Mouse (Mus musculus) gastrocnemius, postnatal 36 days (tissue): ENCODE results near the gene Rbm4b. TPM values are rescaled to one million over a fixed set of nuclear protein-coding genes. Genes with fewer than 3 reads are reported as not detected.
"Not testable (repeated sequence)": the region's sequence is repeated elsewhere in the genome, so short reads cannot be mapped to it uniquely, and the experiment has no call there.

Source experiments
- DNase-seq, 2 experiments: peaks; one replicate each; pipeline ENCODE4 v3.0.0; 2022
- intact Hi-C: fragments of 180-260 bp; cut with DNase I; formaldehyde crosslinking; loops from one replicate; pipeline ENCODE4 v1.15.1; 2025
- total RNA-seq, 2 experiments: library from RNA; stranded (reverse); gene quantifications; 2 replicates each; pipeline ENCODE4 v1.2.3; 2021

The Rbm4b gene
- total RNA-seq, 2 experiments from 2014 or later: 1.6 to 1.8 TPM

GRCm38 (mm10) chr19:4743524-4743923 lies 12.8 kb upstream of the Rbm4b start:
- no peak for DNase-seq
- intact Hi-C loops: no loop called here

DNA sequence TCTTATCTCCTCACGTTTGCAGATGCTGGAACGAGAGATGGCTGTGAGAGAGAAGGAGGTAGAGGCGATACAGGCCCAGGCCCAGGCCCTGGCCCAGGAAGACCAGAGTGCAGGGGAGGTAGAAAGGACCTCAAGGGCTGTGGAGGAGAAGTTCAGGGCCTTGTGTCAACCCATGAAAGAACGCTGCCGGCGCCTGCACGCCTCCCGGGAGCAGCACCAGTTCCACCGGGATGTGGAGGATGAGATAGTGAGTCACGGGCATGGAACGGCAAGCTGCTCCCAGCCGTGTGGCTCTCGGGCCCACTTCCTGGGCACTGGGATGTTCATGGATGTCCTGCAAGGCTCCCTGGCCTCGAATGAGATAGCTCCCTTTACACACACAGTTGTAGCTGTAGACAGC lies 12.3 kb upstream of the Rbm4b start:
- intact Hi-C loops: loop anchor here (2.0 kb wide), 2 partner anchors 115 to 245 kb away; partner anchors contain the start of gene 2010003K11Rik
- no peak for DNase-seq

GRCm38 (mm10) chr19:4745057-4745456 lies 11.2 kb upstream of the Rbm4b start:
- DNase-seq: no peak
- intact Hi-C loops: loop anchor here (2.0 kb wide), 2 partner anchors 116 to 246 kb away; partner anchors contain the start of gene 2010003K11Rik

GRCm38 (mm10) chr19:4745681-4746080 lies 10.6 kb upstream of the Rbm4b start:
- intact Hi-C loops: loop anchor here (2.0 kb wide), 2 partner anchors 117 to 247 kb away; partner anchors contain the start of gene 2010003K11Rik
- DNase-seq: no peak

DNA sequence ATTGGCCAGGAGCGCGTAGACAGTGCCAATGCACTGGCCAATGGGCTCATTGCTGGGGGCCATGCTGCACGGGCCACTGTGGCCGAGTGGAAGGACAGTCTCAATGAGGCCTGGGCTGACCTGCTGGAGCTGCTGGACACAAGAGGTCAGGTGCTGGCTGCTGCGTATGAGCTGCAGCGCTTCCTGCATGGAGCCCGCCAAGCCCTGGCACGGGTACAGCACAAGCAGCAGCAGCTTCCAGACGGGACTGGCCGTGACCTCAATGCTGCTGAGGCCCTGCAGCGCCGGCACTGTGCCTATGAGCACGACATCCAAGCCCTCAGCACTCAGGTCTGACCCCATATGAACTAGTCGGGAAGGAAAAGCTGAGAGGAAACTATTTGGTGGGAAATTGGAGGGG lies 9.7 kb upstream of the Rbm4b start:
- intact Hi-C loops: no loop called here
- DNase-seq: peak; percentile 53

DNA sequence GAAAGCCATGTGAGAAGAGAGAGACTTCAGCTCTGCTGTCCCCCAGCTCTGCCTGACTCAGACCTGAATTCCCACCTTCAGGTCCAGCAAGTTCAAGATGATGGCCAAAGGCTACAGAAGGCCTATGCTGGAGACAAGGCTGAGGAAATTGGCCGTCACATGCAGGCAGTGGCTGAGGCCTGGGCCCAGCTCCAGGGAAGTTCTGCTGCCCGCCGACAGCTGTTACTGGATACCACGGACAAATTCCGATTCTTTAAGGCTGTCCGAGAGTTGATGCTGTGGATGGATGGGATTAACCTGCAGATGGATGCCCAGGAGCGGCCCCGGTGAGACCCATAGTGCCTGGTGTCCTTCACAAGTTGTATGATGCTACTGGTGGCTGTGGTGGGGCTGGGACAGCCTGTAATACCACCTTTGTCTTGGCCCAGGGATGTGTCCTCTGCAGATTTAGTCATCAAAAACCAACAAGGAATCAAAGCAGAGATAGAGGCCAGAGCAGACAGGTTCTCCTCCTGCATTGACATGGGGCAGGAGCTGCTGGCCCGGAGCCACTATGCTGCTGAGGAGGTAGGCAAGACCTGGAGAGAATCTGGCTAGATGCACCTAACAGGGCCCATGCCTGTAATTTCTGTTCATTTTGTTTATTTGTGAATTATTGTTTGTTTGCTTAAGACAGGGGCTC lies 8.5 kb upstream of the Rbm4b start:
- no peak for DNase-seq
- intact Hi-C loops: no loop called here

DNA sequence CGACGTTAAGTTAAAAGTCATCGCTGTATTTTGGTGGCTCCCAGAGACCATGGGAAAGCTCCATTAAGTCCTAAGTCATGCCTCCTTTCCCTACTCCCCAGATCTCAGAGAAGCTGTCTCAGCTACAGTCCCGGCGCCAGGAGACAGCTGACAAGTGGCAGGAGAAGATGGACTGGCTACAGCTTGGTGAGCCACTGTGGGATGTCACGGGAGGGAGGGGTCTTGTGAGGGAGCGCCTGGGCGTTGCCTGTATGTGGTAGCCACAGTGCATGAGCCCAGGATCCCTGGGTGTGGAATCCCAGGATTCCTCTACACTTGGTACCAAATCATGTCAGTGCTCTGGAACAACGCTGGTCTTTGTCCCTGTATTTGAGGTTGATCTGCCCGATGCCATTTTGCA lies 7.8 kb upstream of the Rbm4b start:
- no peak for DNase-seq
- intact Hi-C loops: no loop called here

GRCm38 (mm10) chr19:4749975-4750374 lies 6.3 kb upstream of the Rbm4b start:
- DNase-seq: no peak

DNA sequence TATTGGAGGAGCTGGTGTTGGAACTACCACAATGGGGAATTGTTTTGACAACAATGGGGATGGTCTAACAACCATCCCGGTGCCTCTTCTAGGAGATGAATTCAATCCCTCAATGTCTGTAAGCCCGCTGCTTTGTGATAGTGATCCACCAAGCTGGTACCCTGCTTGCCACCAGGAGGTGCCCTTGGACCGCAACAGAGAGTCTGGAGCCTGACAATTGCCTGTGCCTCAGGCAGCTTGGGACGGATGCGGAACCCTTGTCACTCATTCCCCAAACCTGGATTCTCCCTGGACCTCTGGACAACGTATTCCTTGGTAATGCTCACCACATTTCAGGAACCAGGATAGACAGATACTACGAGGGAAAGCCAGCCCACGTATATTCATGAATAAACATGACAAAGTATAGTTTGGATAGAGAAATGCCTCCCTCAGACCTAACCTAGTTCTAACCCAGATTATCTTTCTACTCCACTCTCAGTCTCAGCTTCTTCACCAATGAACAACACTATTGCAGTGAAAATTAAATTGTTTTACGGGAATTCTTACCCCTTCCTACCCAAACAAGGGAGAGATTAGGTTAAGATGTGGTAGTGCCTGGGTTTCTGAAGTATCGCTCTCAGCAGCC lies 618 bp upstream of the Rbm4b start:
- DNase-seq: peak; percentile 79 to 87
- intact Hi-C loops: loop anchor here (1.0 to 10.0 kb wide), 3 partner anchors 57 to 249 kb away; partner anchors contain the start of genes Gm21992 and Rbm14

More at GRCm38 (mm10) chr19:4749975-4750374, 6.3 kb upstream of the Rbm4b start:
- intact Hi-C loops: loop anchor here (10.0 kb wide), 1 partner anchor 255 kb away; no protein-coding TSS in a partner anchor

- intact Hi-C loops: loop anchor here (5.0 to 10.0 kb wide), 2 partner anchors 55 to 248 kb away; partner anchors contain the start of genes Gm21992 and Rbm14
- DNase-seq: no peak
These were observed 624 bp downstream of the Rbm4b start for GRCm38 (mm10) chr19:4756921-4757320.

DNA sequence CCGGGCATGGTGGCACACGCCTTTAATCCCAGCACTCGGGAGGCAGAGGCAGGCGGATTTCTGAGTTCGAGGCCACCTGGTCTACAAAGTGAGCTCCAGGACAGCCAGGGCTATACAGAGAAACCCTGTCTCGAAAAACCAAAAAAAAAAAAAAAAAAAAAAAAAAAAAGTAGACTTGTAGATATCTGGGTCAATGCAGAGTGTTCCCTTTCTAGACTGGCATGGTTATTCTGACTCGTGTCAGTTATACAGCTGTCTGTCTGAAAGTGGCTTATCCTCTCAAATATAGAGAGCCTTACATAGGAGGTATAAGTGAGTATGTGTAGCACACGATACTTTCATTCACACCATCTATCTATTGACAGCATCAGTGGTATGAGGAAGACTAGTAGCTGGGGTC lies 4.2 kb downstream of the Rbm4b start:
- intact Hi-C loops, DNase-seq: not testable (repeated sequence)

DNA sequence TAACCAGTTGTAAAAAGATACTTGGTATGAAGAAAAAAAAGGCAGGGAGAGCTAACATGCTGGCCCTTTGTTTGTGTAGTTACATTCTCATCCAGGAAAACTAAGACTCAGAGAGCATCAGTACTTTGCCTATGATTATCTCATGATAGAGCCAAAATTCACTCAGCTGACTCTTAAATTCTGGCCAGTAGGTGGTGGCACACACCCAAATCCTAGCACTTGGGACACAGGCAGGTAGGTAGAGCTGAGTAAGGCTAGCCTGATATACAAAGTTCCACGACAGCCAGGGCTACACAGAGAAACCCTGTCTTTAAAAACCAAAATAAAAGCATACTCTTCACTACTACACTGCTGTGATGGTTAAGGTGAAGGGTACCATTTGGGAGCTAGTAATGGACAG lies 6.6 kb downstream of the Rbm4b start:
- intact Hi-C loops: no loop called here
- no peak for DNase-seq

DNA sequence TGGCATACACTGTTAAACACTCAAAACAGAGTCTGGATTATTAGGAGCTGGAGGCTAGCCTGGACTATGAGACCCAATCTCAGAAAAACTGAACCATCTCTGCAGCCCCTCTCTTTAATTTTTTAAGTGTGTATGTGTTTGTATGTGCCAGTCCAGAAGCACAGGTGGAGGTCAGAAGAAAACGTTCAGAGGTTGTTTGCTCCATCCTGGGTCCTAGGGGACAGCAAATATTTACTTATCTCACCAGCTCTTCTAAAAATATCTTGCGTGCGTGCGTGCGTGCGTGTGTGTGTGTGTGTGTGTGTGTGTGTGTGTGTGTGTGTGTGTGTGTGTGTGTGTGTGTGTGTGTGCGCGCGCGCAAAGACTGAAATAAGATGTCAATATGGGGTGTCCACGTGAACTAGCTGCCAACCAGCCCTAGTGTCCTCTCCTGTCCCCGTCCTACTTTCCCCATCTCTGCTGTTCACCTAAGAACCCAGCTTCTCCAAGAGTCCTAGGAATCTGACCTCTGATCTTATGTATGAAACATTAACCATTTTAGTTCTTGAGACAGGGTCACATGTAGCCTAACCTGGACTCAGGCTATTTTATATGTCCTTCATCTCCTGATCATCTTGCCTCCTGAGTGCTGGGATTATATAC lies 11.3 kb downstream of the Rbm4b start:
- intact Hi-C loops: no loop called here
- DNase-seq: no peak

- intact Hi-C loops: no loop called here
These were observed 16.5 kb downstream of the Rbm4b start for GRCm38 (mm10) chr19:4772785-4773184.

DNA sequence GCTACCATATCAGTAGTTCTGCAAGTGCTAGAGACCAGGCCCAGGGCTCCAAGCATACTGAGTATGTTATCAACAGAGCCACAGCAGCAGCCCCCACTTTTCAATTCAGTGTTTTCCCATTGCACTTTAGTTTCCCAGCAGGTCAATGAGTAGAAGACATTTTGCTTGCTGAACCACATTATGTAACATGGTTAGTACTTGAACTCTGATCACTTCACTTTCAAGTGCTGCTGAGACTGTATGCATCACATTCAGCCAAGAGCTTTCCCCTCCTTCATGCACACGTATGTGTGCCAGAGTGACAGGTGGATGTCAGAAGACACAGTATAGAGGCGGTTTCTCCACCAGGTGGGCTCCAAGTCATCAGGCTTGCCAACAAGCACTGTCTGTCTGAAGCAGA lies 26.6 kb downstream of the Rbm4b start:
- DNase-seq: no peak
- intact Hi-C loops: no loop called here

More at GRCm38 (mm10) chr19:4772785-4773184, 16.5 kb downstream of the Rbm4b start:
- no peak for DNase-seq

DNA sequence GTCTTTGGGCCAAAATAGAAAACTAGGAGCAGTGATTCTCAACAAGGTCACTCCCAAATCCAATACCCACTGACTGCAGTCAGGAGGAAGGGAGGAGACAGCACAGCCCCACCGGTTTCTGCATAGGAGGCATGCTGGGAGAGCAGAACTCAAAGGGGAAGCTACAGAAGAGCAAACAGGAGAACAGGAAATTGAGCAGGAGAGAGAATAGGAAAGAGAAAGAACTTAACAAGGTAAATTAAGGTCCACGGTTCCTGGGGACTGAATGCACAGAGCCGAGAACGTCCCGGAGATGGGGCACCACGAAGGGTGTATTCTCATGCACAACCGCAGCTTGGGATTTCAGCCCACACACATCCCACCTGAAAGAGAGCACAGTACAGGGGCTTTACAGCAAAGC lies 28.9 kb downstream of the Rbm4b start:
- intact Hi-C loops: no loop called here
- DNase-seq: no peak

DNA sequence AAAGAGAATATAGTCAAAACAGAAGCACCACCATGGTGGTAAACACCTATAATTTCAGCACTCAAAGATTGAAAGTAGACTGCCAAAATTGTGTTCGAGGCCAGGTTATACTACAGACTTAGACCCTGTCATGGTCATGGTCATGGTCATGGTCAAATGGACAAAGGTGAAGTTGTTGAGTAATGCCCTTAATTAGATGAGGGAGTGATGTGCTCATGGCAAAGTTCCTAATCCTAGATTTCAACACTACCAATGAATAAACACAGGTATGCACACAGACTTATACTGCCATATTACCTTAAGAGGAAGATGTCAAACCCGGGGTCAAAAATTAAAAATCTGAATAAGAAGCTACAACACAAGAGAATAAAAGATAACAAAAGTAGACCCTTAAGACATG lies 30.0 kb downstream of the Rbm4b start:
- DNase-seq: no peak
- intact Hi-C loops: no loop called here

GRCm38 (mm10) chr19:4793281-4793830 lies 37.1 kb downstream of the Rbm4b start:
- DNase-seq: no peak
- intact Hi-C loops: no loop called here

DNA sequence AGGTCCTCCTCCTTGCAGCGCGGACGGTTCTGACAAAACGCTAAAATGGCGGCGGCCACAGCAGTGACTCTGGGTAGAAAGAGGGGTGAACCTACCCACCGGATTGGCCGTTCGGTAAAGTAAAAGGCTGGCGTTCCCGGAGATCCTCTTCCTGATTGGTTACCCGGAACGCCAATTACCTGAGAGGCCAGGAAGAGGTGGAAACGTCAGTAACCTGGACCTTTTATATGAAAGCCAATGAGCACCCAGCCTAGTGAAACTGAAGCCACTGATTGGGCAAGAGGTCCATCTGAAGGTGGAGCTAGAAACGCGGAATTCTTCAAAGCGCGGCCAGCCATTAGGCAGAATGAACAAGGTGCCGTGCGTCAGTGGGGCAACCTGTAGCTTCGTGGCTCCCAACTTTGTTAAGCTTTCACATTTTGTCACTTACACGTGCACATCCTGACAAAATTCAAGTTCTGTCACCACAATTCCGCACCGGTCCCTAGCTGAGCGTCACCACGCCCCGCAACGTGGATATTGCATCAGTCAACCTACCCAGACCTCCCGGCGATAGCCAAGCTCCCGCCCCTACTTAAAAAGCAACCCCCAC lies 37.6 kb downstream of the Rbm4b start, which contains the start of gene Rbm4:
Gene Rbm4, minus strand, starts transcription at position 71 of the 592 bp plus-strand sequence.
- DNase-seq: peak; percentile 86 to 96
- intact Hi-C loops: no loop called here

- DNase-seq: no peak
- intact Hi-C loops: no loop called here
These were observed 39.6 kb downstream of the Rbm4b start for GRCm38 (mm10) chr19:4795929-4796328.
